Mouse (Mus musculus) G1E (cell line): Measurements from ENCODE around the gene Galnt2.

ENCODE experiments used
- CTCF ChIP-seq: IDR thresholded peaks from 2 replicates; pipeline ENCODE4 v1.5.1; 2012; ENCODE audit warnings: low read depth, low read length, inconsistent platforms, mixed read lengths
- GATA1 ChIP-seq: IDR thresholded peaks from 2 replicates; pipeline ENCODE4 v1.6.1; 2012; ENCODE audit warnings: borderline replicate concordance, low read length, inconsistent platforms, mixed read lengths
- GATA2 ChIP-seq: IDR thresholded peaks from 2 replicates; pipeline ENCODE4 v1.6.1; 2012; ENCODE audit warnings: low read depth, low read length, inconsistent platforms, borderline replicate concordance
- POLR2AphosphoS5 ChIP-seq: IDR thresholded peaks from 2 replicates; pipeline ENCODE4 v1.6.1; 2012; ENCODE audit warnings: low read depth, low read length, inconsistent platforms; ENCODE audit not compliant: insufficient replicate concordance
- TAL1 ChIP-seq: conservative IDR thresholded peaks from 2 replicates; pipeline ENCODE4 v1.6.1; 2012; ENCODE audit warnings: low read depth, low read length, inconsistent platforms, mixed read lengths

- TF ChIP-seq CTCF (no peak), GATA1 (no peak), TAL1 (no peak), POLR2AphosphoS5 (no peak), GATA2 (no peak)
Observed at GRCm38 (mm10) chr8:124362589-124362988, 131.4 kb downstream of the Galnt2 start.
